Mouse (Mus musculus): ENCODE measurements around the gene Ace2.

Ace2 gene

DNA sequence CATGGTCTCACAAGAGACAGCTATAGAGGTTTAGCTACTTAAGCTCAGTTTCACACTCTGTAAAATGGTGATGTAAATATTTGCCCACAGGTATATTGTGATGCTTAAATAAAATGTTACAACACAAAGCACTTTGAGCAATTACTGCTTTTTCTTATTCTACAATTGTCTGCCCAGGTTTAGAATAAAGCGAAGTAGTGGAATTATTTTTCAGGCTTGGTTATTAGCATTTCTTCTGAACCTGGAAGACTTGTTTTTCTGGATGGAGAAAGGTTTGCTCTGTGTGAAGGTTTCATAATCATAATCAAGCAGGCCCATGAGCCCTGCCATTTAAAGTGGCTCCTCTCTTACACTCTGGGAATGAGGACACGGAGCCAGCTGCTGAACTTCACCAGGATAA lies at the start of gene Ace2:
Gene Ace2, plus strand, starts transcription at position 301 of the 400 bp plus-strand sequence.
- DNase-seq: no peak

- DNase-seq: no peak
Measured at GRCm38 (mm10) chrX:164089916-164090315, 49.2 kb upstream of the Ace2 start.

DNA sequence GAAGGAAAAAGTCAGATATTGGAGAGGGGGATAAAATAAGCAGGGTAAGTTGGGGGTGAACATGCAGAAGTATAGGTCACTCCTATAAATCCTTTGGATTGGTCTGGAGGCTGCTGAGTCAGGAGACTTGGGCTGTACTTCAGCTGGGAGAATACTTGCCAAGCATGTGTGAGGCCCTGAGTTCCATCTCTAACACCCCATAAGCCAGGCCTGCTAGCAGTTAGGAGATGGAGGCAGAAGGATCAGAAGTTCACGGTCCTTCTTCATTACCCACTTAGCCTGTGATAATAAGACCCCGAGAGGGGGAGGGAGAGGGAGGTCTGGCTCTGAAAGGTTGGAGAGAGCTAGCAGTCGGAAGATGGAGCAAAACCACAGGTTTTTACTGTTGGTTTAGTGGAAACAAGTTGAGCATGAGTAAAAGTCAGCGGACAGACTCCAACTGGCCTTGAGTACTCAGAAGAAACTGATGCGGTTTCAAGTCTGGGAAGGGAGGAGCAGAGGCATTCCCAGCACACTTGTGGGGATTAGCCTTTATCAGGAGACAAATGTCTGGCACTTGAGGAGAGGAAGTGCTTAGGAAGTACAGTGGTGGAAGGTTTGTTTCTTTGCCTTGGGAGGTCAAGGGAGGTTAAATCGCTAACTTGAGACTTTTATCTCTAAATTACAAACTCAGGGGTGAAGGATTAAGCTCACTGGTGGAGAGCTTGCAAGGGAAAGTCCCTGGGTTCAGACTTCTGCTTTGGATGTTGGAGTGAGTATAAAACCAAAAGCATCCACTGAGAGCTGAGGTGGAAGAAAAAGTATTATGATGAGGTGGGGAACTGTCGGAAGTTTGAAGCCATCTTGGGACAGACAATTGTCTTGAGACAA lies 46.6 kb upstream of the Ace2 start:
- no peak for DNase-seq

- no peak for DNase-seq
Measured at GRCm38 (mm10) chrX:164093435-164093834, 45.7 kb upstream of the Ace2 start.

DNA sequence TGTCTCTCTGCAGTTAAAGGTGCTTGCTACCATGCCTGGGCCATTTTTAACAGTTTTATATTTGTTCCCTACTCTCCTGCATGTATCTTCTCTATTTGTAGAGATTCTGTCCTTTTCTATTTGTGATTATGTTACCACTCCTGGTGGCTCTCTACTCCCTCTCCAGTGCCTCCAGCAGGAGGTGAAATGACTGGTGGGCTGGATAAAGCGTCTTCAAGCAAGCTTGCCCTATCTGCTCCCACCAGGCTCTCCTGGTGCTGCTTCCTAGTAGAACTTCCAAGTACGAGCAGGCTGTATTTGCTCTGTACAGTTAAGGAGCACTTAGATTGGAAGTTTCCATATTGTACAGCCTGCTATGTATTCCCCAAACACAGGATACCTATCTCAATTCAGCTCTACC lies 43.3 kb upstream of the Ace2 start:
- DNase-seq: no peak

DNA sequence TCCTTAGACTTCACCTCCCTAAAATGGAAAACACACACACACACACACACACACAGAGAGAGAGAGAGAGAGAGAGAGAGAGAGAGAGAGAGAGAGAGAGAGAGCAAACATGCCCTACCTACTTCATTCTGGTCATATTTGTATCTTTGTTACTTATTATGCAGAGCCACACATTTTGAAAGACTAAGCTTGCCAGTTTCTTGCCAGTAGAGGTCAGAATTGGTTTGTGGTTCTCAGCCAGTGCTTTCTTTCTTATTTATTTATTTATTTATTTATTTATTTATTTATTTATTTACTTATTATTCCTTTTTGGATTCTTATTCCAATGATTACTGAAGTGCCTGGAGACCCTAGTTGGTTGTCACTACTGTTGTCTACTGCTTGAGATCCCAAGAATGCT lies 37.6 kb upstream of the Ace2 start:
- DNase-seq: no peak

DNA sequence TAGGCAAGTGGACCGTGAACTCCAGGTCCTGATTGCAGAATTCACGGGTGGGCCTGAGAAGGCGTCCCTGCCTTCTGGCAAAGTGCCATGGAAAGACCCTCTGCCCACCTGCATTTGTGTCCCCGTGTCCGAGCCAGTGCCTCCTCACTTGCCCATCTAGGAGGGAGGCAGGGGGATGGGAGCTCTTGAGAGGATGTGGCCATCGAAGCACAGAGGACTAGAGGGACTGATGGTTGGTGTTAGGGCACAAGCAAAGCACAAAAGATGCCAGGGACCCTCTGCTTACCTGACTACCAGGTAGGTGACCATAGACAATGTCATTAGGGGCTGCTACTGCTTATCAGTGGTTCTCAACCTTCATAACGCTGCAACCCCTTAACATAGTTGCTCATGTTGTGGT lies 36.9 kb upstream of the Ace2 start:
- no peak for DNase-seq

- DNase-seq: peak in 1 of 2 experiments; percentile 5
Measured at GRCm38 (mm10) chrX:164102656-164103055, 36.5 kb upstream of the Ace2 start.

GRCm38 (mm10) chrX:164111146-164111545 lies 28.0 kb upstream of the Ace2 start:
- DNase-seq: no peak

GRCm38 (mm10) chrX:164113744-164114143 lies 25.4 kb upstream of the Ace2 start:
- DNase-seq: no peak

DNA sequence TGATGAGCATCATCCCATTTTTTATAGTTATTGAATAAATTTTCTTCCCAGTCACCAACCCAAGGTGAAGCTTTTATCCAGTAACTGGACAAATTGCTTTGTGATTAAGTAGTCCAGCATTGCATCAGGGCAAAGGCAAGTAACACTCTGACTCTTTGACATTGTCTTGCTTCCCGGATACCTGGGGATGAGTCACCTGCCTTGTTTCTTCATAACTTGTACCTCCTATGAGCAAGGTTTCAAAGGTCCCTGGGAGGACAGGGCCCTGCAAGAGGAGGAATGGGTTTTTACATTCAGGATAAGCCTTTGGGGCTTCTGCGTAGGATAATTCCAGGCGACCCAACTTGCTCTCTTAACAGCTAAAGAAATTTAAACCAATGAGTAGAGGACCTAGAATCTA lies 15.2 kb upstream of the Ace2 start:
- DNase-seq: no peak

GRCm38 (mm10) chrX:164133531-164133930 lies 5.6 kb upstream of the Ace2 start:
- DNase-seq: no peak

GRCm38 (mm10) chrX:164135304-164135818 lies 3.8 kb upstream of the Ace2 start:
- no peak for DNase-seq

DNA sequence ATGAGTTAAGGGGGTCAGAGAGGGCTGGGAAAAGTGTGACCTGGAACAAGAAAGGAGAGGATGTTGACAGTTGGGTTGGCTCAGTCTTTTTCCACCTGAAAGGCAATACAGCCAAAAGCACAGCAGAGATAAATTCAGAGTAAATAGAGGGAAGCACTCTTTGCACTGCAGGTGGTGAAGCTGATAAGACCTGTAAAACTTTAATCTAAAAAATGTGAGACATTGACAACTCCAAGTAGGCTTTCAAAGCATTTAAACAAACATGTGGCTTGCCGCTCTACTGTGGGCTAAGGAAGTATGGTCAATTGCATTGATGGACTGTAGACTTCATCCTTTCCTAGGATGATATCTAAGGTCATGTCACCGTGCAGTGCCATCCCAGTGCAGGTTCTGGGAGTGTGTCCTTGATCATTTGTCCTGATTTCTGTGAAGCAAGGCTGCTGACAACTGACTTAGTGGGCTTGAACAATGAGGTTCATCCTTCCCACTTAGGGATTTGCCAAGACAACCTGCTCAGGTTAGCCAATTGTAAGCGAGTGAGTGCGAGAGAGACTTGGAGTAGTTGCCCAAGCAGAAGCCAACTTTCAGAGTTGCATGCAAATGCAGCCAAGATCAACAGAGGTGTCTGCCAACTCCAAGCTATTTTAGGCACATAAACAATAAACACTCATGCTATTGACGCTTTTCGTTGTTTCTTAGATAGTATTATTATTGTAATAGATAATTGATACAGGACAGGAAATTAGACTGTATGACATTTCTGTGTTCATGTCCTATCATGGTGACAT lies 6.5 kb downstream of the Ace2 start:
- no peak for DNase-seq

DNA sequence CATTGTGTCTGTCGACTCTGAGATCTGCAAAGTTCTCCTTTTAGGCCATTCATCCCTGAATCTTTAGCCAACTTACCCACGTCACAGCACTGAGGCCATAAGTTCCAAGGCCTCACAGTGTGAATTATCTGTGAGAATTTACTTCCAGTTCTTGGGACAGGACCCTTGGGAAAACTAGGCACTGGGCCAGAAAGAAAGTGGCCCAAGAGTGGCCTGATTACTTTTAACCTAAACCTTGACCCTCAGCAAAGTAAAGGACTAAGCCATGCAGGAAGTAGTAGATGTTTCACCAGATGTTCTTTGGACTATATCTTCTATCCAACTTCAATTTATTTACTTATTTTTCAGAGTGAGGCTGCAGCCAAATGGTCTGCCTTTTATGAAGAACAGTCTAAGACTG lies 13.6 kb downstream of the Ace2 start:
- no peak for DNase-seq

DNA sequence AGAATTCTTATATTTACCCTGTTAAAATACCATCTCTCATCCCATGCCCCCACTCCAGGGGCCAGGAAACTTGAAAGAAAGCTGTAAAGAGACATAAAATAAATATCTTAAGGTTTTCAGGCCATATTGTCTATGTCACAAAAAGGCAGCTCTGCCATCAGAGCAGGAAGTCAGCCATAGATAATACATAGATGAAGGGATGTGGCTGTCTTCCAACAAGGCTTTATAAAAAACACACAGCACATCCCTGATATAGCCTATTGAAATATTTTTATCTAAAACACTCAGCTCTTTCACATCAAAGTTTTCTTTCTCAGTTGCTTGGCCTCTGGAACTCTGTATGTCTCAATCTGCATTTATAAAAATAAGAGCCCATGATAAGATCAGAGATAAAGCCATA lies 14.5 kb downstream of the Ace2 start:
- DNase-seq: no peak

DNA sequence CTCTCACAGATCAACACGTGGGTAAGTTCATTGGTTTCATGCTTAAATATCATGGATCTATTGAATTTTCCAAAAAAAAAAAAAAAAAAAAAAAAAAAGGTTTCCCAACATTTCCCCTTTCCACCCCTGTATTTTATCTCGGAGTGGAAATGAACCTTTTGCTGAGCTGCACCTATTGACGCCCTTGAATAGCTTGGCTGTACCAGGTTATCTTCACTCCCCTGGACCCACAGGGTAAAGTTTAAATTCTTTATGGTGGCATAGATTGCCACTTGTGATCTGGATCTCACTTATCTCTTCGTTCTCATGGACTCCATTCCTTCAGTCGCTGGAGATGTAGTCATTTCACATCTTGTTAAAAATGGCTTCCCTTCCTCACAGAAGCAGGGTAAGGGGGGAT lies 15.5 kb downstream of the Ace2 start:
- DNase-seq: no peak

DNA sequence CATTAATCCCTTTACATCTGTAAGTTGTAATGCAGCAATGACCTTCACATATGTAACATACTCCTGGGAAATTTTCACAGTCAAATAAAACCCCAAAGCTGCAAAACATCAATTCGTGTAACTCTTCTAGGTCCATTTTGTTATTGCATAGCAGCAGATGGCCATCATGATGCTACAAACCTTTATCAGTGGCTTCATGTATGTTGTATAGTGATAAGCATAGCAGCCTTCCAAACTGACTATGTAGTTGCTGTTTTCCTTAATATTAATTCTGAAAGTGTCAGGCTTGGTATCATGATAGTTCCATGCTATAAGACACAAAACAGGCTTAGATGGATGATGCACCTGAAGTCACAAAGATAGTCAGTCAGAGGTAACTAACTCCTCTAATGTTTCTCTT lies 25.5 kb downstream of the Ace2 start:
- DNase-seq: no peak

GRCm38 (mm10) chrX:164171034-164171433 lies 31.9 kb downstream of the Ace2 start:
- DNase-seq: no peak

GRCm38 (mm10) chrX:164173880-164174279 lies 34.7 kb downstream of the Ace2 start:
- DNase-seq: no peak

- DNase-seq: no peak
Measured at GRCm38 (mm10) chrX:164175311-164175710, 36.2 kb downstream of the Ace2 start.

GRCm38 (mm10) chrX:164175780-164176179 lies 36.6 kb downstream of the Ace2 start:
- no peak for DNase-seq

DNA sequence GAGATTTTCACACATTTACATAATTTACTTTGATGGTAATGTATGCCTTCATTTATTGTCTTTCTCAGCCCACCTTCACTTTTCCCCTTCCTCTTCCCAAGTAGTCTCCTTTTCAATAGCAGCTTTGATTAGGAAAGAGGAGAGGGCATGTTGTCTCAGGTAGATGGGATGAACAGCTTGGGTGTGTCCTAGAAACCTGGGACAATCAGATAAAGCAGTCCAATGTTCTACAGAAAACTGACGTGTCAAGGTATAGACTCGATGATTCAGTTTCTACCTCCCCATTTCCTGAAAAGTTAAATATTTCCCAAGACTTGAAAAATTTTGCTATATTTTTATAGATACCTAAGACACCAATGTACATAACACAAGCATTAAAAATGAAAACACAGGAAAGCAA lies 39.7 kb downstream of the Ace2 start:
- DNase-seq: no peak

- peak; percentile 3 to 16 for DNase-seq
Measured at GRCm38 (mm10) chrX:164179746-164180145, 40.6 kb downstream of the Ace2 start.
